ENCODE assay signal across 9 mouse cellular contexts in the genomic region with DNA sequence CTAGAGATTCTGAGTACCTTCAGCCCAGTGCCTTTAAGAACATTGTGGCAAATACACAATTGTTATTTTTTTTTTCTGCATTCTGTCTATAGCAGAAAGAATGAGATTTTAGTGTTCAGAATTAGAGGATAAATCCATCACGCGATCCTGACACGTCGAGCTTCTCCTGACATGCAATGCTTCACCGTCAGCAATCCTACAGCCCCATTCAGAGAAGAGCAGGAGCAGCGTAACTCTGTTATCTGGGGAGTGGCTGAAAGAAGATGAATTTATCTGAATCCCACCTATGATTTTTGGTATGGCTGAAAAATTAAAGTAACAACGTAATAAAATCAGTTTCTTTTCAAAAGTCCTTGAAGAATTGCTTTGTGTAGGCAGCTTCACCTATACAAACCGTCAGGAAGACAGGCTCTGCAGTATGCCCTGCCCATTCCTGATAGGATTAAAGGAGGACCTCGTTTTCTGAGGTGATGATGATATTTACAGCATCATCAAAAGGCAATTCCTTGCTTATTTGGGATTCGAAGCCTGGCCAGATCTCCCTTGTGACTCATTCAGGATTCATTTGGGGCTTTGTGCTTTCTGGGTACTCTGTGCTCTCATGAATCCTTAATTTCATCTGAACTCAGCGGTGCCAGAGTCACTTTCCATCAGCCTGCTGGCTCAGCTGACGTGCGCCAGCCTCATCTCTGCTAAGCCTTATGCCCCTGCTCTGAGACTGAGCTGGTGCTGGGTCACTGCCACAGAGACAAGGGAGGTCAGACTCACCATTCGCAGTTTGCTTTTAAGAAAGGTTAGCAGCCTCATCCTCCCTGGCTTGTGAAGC.
DNase-seq lines count a peak whose midpoint lies in the region; ATAC-seq lines count a peak whose summit lies in the region.
"Had no signal": no experiment of that assay in that cellular context is flagged by ENCODE, and none has a peak within 500 bp of the region (broad histone marks: within the 10 kb centered on the region; RNA-seq: fewer than 3 reads in every experiment).

No protein-coding gene starts in this region.

- intact Hi-C loops in heart, postnatal 10 days (cut with DNase I) = no loop called here
- intact Hi-C loops in heart, postnatal 14 days (cut with DNase I) = no loop called here

- H3K4me1 ChIP-seq in hindbrain, embryonic 14.5 days (replicated peaks; ENCODE audit: control insufficient read depth, insufficient read depth, low read length) = peaks cover 34% of the 10 kb centered on the region
- H3K4me1 ChIP-seq in neural tube, embryonic 12.5 days = peaks cover 7% of the 10 kb centered on the region

- H3K9ac ChIP-seq in hindbrain, embryonic 14.5 days = peak overlapping the region; percentile 58
- H3K9ac ChIP-seq in neural tube, embryonic 12.5 days = no peak overlapping the region

- WGBS in hindbrain, embryonic 14.5 days = 31% methylated on average over 14 of the region's 14 CpGs
- 50% methylated on average over 14 of the region's 14 CpGs for WGBS in neural tube, embryonic 12.5 days

- H3K36me3 ChIP-seq in hindbrain, embryonic 14.5 days (replicated peaks; ENCODE audit: control insufficient read depth, insufficient read depth) = no peaks in the 10 kb centered on the region
- no peaks in the 10 kb centered on the region for H3K36me3 ChIP-seq in neural tube, embryonic 12.5 days

- no peak overlapping the region for H3K4me3 ChIP-seq in hindbrain, embryonic 14.5 days (replicated peaks; ENCODE audit: low read length)
- H3K4me3 ChIP-seq in neural tube, embryonic 12.5 days = no peak overlapping the region

- no peaks in the 10 kb centered on the region for H3K27me3 ChIP-seq in hindbrain, embryonic 14.5 days (ENCODE audit: control insufficient read depth, insufficient read depth, low read length)
- no peaks in the 10 kb centered on the region for H3K27me3 ChIP-seq in neural tube, embryonic 12.5 days (replicated peaks)

- peak overlapping the region; percentile 95 for H3K27ac ChIP-seq in hindbrain, embryonic 14.5 days
- peak overlapping the region; percentile 75 for H3K27ac ChIP-seq in neural tube, embryonic 12.5 days

- DNase-seq in heart, adult 11 months = peak; percentile 55
- DNase-seq in heart, adult 9 months (ENCODE audit: low spot score in 2 of 2) = no peak
- peak; percentile 10 to 12 for DNase-seq in cerebellum, postnatal 36 days
- peak; percentile 58 for DNase-seq in hindbrain, embryonic 14.5 days (ENCODE audit: low spot score)
- no peak for DNase-seq in heart, postnatal 10 days
- DNase-seq in testis, postnatal 10 days (ENCODE audit: low spot score) = no peak
- no peak for DNase-seq in heart, postnatal 14 days
- DNase-seq: kidney, adult 11 months had no signal

- peak; percentile 72 for ATAC-seq in hindbrain, embryonic 14.5 days (ENCODE audit: low FRiP score)
- ATAC-seq in neural tube, embryonic 12.5 days (ENCODE audit: low FRiP score, low read depth) = peak; percentile 52

- no peaks in the 10 kb centered on the region for H3K9me3 ChIP-seq in hindbrain, embryonic 14.5 days (ENCODE audit: control insufficient read depth, low read length)
- H3K9me3 ChIP-seq in neural tube, embryonic 12.5 days = no peaks in the 10 kb centered on the region

- H3K4me2 ChIP-seq in hindbrain, embryonic 14.5 days (replicated peaks) = peak overlapping the region; percentile 49
- peak overlapping the region; percentile 45 for H3K4me2 ChIP-seq in neural tube, embryonic 12.5 days (replicated peaks)

Comparison
In these comparisons a context has a peak if more than half of its experiments do, and no peak if none do; other contexts are left out.
1. DNase-seq: peak in heart, adult 11 months (single experiment), cerebellum, postnatal 36 days (2 of 2) and hindbrain, embryonic 14.5 days (single experiment); none in heart, adult 9 months (0 of 2), heart, postnatal 10 days (0 of 2), testis, postnatal 10 days (single experiment) and heart, postnatal 14 days (0 of 2).